Comparison of ENCODE assay signal across 14 mouse cellular contexts in the genomic region with DNA sequence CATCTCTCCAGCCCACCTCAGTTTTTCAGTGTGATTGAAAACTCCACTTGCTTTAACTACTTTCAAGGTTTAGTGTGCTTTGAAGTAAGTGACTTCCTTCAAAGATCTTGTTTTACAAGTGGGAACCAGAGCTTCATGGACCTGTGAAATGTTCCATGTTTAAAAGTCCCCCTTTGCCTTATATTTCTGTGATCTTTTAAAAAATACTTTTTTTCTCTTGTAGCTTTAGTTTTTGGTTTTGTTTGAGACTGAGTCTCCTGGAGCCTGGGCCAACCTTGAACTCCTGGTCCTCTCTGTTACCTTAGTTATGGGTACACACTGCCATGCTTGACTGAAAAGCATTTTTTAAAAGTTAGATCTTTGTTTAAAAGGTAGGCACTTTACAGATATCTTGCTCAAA. TPM values are rescaled to one million over a fixed set of nuclear protein-coding genes. Genes with fewer than 3 reads are reported as not detected.
DNase-seq lines count a peak whose midpoint lies in the region; ATAC-seq and TF ChIP-seq lines count a peak whose summit lies in the region.
"Had no signal": no experiment of that assay in that cellular context is flagged by ENCODE, and none has a peak within 500 bp of the region (broad histone marks: within the 10 kb centered on the region; RNA-seq: fewer than 3 reads in every experiment).

No protein-coding gene starts in this region.

- H3K27me3 ChIP-seq in heart, postnatal 0 days (ENCODE audit: control insufficient read depth, insufficient read depth, low read length) = no peaks in the 10 kb centered on the region
- H3K27me3 ChIP-seq in lung, postnatal 0 days (replicated peaks; ENCODE audit: insufficient read depth, low read length) = no peaks in the 10 kb centered on the region
- H3K27me3 ChIP-seq: neural tube, embryonic 13.5 days had no signal

- TF ChIP-seq EP300 in heart, postnatal 0 days (IDR thresholded peaks at IDR 0.05; ENCODE audit: low read depth) = no peak
- no peak for TF ChIP-seq EP300 in lung, postnatal 0 days (IDR thresholded peaks at IDR 0.05)

- H3K4me2 ChIP-seq in heart, postnatal 0 days (ENCODE audit: low read depth, low read length) = peak overlapping the region; percentile 39
- peak overlapping the region; percentile 28; the same call in 1 of the 2 replicates for H3K4me2 ChIP-seq in lung, postnatal 0 days (replicated peaks; ENCODE audit: low read depth, low read length)

- 0 out of 2 replicates have a peak overlapping the region, but pooled peaks have one; percentile 0 for H3K4me3 ChIP-seq in heart, postnatal 0 days (ENCODE audit: low read depth, low read length)
- no peak overlapping the region for H3K4me3 ChIP-seq in lung, postnatal 0 days (ENCODE audit: low read depth, low read length)
- peak overlapping the region; percentile 63; the same call in 1 of the 2 replicates for H3K4me3 ChIP-seq in macrophage (ENCODE audit: inconsistent target)
- H3K4me3 ChIP-seq: forebrain, embryonic 10.5 days; left cerebral cortex, adult 2 months; neural tube, embryonic 13.5 days had no signal

- H3K27ac ChIP-seq in heart, postnatal 0 days (ENCODE audit: low read depth) = peak overlapping the region; percentile 66
- peak overlapping the region; percentile 76 for H3K27ac ChIP-seq in lung, postnatal 0 days (ENCODE audit: low read length)
- H3K27ac ChIP-seq in macrophage = peak overlapping the region; percentile 98
- H3K27ac ChIP-seq: forebrain, embryonic 10.5 days; left cerebral cortex, adult 2 months; neural tube, embryonic 13.5 days had no signal

- no peak for TF ChIP-seq CTCF in heart, postnatal 0 days (IDR thresholded peaks at IDR 0.05; ENCODE audit: low read depth)
- no peak for TF ChIP-seq CTCF in lung, postnatal 0 days (IDR thresholded peaks at IDR 0.05)

- H3K9me3 ChIP-seq in heart, postnatal 0 days (replicated peaks; ENCODE audit: control insufficient read depth, low read length) = no peaks in the 10 kb centered on the region
- no peaks in the 10 kb centered on the region for H3K9me3 ChIP-seq in lung, postnatal 0 days (ENCODE audit: low read length)
- H3K9me3 ChIP-seq: forebrain, embryonic 10.5 days; neural tube, embryonic 13.5 days had no signal

- 0 out of 2 replicates have a peak overlapping the region, but pooled peaks have one; percentile 2 for H3K9ac ChIP-seq in heart, postnatal 0 days (replicated peaks; ENCODE audit: low read depth, low read length)
- no peak overlapping the region for H3K9ac ChIP-seq in lung, postnatal 0 days (replicated peaks; ENCODE audit: low read depth)
- H3K9ac ChIP-seq: neural tube, embryonic 13.5 days had no signal

- H3K36me3 ChIP-seq in heart, postnatal 0 days (replicated peaks; ENCODE audit: control insufficient read depth, insufficient read depth, low read length) = peaks cover 22% of the 10 kb centered on the region
- no peaks in the 10 kb centered on the region; the same call in 1 of the 2 replicates for H3K36me3 ChIP-seq in lung, postnatal 0 days (ENCODE audit: insufficient read depth, low read length)
- H3K36me3 ChIP-seq in macrophage (ENCODE audit: inconsistent target) = 0 out of 2 replicates have a peak, but pooled peaks cover 6% of the 10 kb centered on the region
- H3K36me3 ChIP-seq: neural tube, embryonic 13.5 days had no signal

- no peak for DNase-seq in heart, postnatal 0 days (ENCODE audit: low spot score)
- no peak for DNase-seq in heart, postnatal 36 days
- DNase-seq in lung, postnatal 0 days (ENCODE audit: low spot score) = no peak
- no peak for DNase-seq in lung, postnatal 14 days
- peak; percentile 51 for DNase-seq in induced T-regulatory cell, adult 2 months (ENCODE audit: low read depth)
- DNase-seq in ovary, postnatal 14 days (ENCODE audit: low spot score) = no peak
- DNase-seq: kidney, postnatal 10 days; right cerebral cortex, postnatal 14 days had no signal

- intact Hi-C loops in heart, postnatal 36 days (cut with DNase I) = no loop called here

- H3K4me1 ChIP-seq in heart, postnatal 0 days (ENCODE audit: control insufficient read depth, insufficient read depth) = peaks cover 24% of the 10 kb centered on the region
- H3K4me1 ChIP-seq in lung, postnatal 0 days (ENCODE audit: insufficient read depth, low read depth, low read length) = peaks cover 9% of the 10 kb centered on the region

- H3K79me2 ChIP-seq in macrophage (ENCODE audit: inconsistent target) = peaks cover 74% of the 10 kb centered on the region

- no peak for ATAC-seq in heart, postnatal 0 days (ENCODE audit: insufficient read depth, low read depth)
- ATAC-seq in lung, postnatal 0 days = no peak

RNA-seq across cellular contexts. Expression of a gene that starts 4.2 kb away (rescaled TPM):
- total RNA-seq in heart, postnatal 0 days (2014; rRNA removed; ENCODE audit: low replicate concordance) = 44.4 and 102 TPM in 2 replicates
- 49.8 and 53.6 TPM in 2 replicates for polyA plus RNA-seq in heart, postnatal 0 days (2015; fragmentation: Nextera tagmentation; extraction: Ambion mirVana)
- 10 to 100 TPM; 56.4 to 61.5 TPM for total RNA-seq in heart, postnatal 36 days (2021)
- 62.1 and 62.2 TPM in 2 replicates for polyA plus RNA-seq in lung, postnatal 0 days (2015; fragmentation: Nextera tagmentation; extraction: Ambion mirVana)
- total RNA-seq in macrophage (2018; cell fraction: chromatin; rRNA removed) = 1,000 to 10,000 TPM in 14 of 26 experiments, 100 to 1,000 TPM in 12; 263 to 1,825 (median 1,068) TPM
- 100 to 1,000 TPM in 22 of 26 experiments, 10 to 100 TPM in 4; 87.0 to 559 (median 288) TPM for total RNA-seq in macrophage (2018; cell fraction: cytosol; rRNA removed)
- total RNA-seq in macrophage (2018; cell fraction: nucleus; rRNA removed) = 1,000 to 10,000 TPM in 17 of 26 experiments, 100 to 1,000 TPM in 9; 365 to 1,587 (median 1,196) TPM
- polyA plus RNA-seq in macrophage (2018) = 53.3 to 68.2 TPM (median 67.9 TPM) in 3 replicates

RNA-seq across cellular contexts. Expression of a gene that starts 19.7 kb away (rescaled TPM):
- not detected in 2 replicates for total RNA-seq in heart, postnatal 0 days (2014; rRNA removed; ENCODE audit: low replicate concordance)
- not detected in 2 replicates for polyA plus RNA-seq in heart, postnatal 0 days (2015; fragmentation: Nextera tagmentation; extraction: Ambion mirVana)
- total RNA-seq in heart, postnatal 36 days (2021) = not detected
- polyA plus RNA-seq in lung, postnatal 0 days (2015; fragmentation: Nextera tagmentation; extraction: Ambion mirVana) = 0.11 and 0.21 TPM in 2 replicates
- total RNA-seq in macrophage (2018; cell fraction: chromatin; rRNA removed) = not detected
- total RNA-seq in macrophage (2018; cell fraction: cytosol; rRNA removed) = not detected
- total RNA-seq in macrophage (2018; cell fraction: nucleus; rRNA removed) = not detected
- polyA plus RNA-seq in macrophage (2018) = not detected in 3 replicates
- total RNA-seq: common myeloid progenitor, adult 5-6 weeks; granulocyte monocyte progenitor cell, adult 5-6 weeks; left cerebral cortex, adult 2 months had no signal
- polyA plus RNA-seq: forebrain, embryonic 10.5 days; neural tube, embryonic 13.5 days had no signal
